Mouse (Mus musculus): ENCODE data around the gene Olfr872.

DNA sequence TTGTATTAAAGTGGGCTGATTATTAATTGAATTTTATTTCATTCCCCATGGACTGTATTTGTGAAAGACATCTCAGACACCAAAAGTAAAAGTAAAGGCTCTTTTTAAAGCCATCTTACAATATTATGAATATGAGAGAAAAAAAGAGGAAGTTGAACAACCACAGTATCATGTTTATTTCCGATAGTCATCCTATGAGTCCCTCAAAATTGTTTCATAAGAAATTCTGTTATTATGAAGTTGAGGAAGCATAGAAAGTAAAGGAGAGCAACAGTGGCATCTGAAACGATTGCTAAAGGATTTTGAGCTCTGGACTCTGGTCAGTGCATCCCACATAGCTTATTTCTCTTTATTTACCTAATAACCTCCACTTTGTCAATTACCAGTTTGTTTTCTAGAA lies 459 bp downstream of the Olfr872 start:
- TF ChIP-seq CTCF (IDR thresholded peaks at IDR 0.05; ENCODE audit: borderline replicate concordance, control insufficient read depth, extremely low read depth, insufficient read depth, low read length, poor library complexity) (no peak), POLR2A (IDR thresholded peaks at IDR 0.05; ENCODE audit: control insufficient read depth, extremely low read depth, insufficient read depth, low read length, poor library complexity) (no peak)

Data from thymus, adult 2 months (tissue).